Mouse (Mus musculus): ENCODE data around the gene Grhpr. TPM values are rescaled to one million over a fixed set of nuclear protein-coding genes. Genes with fewer than 3 reads are reported as not detected.
A peak's percentile ranks its signal among the peaks of the same experiment; 100 is the strongest.
"Not testable (repeated sequence)": the region's sequence is repeated elsewhere in the genome, so short reads cannot be mapped to it uniquely, and the experiment has no call there.

The Grhpr gene
- total RNA-seq, 2 experiments from 2014 or later = 20.2 to 24.0 TPM

GRCm38 (mm10) chr4:44970612-44971110 is 10.5 kb upstream of the Grhpr start:
- no peak for DNase-seq (ENCODE audit: low spot score in 2 of 2)
- intact Hi-C loops (cut with DNase I) = loop anchor here (5.0 kb wide), 1 partner anchor 42 kb away; the partner anchor contains the start of gene Zbtb5

- DNase-seq (ENCODE audit: low spot score in 2 of 2) = peak; percentile 87 to 94
- intact Hi-C loops (cut with DNase I) = loop anchor here (5.0 kb wide), 1 partner anchor 39 kb away; the partner anchor contains the start of gene Zbtb5
These were observed 7.7 kb upstream of the Grhpr start for GRCm38 (mm10) chr4:44973450-44973849.

DNA sequence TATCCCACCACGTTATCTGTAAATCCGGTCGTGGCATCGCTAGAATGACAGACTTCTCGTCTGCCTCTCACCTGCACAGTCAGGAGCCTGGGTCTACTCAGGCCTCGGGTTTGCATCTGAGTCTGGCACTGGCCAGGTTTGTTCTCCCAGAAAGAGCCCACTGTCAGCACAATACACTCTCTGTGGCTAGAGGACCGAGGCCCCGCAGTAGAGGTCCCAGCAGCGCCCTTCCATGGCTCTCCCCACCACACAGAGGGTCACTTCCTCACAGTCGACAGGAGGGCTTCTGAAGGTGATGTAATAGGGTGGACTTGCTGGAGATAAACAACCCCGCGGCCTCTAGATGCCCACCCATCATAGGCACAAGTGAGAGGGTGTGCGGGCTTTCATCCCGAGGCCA is 7.3 kb upstream of the Grhpr start:
- no peak for DNase-seq (ENCODE audit: low spot score in 2 of 2)
- intact Hi-C loops (cut with DNase I) = loop anchor here (5.0 kb wide), 1 partner anchor 38 kb away; the partner anchor contains the start of gene Zbtb5

GRCm38 (mm10) chr4:44974331-44974730 is 6.9 kb upstream of the Grhpr start:
- no peak for DNase-seq (ENCODE audit: low spot score in 2 of 2)
- intact Hi-C loops (cut with DNase I) = loop anchor here (5.0 kb wide), 1 partner anchor 38 kb away; the partner anchor contains the start of gene Zbtb5

GRCm38 (mm10) chr4:44976026-44976615 is 5.1 kb upstream of the Grhpr start:
- DNase-seq (ENCODE audit: low spot score in 2 of 2) = no peak
- intact Hi-C loops (cut with DNase I) = no loop called here

DNA sequence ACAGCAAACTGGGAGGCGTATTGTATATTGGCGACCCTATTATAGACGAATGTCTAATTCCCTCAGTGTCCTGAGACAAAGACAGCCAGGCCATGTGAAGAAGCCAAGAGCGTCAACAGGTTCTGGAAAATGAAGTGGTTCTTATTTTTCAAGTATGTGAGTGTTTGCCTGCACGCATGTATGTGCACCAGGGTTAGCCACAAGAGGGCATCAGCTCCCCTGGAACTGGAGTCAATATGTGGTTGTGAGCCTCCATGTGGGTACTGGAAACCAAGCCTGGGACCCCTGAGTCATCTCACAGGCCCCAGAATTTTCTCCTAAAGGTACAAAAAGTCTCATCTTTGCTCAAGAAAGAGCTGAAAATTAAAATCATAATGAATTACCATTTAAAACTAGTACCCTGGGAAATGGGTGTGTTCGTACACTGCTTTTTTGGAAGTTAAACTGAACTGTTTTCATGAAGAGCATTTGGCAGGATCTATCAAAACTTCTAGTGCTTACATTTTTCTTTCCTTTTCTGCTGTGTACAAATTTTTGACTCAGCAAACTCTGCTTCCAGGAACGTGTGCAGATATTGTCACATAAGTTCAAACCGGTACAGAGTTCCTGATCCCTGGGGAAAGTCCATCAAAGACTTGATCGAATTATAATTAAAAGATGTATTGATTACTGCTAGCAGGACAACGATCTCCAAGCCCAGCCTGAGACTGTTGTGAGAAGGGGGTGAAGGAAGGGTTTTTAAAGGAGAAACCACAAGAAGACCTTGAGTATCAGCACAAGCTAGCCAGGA is 4.1 kb upstream of the Grhpr start:
- intact Hi-C loops (cut with DNase I) = no loop called here
- no peak for DNase-seq (ENCODE audit: low spot score in 2 of 2)

DNA sequence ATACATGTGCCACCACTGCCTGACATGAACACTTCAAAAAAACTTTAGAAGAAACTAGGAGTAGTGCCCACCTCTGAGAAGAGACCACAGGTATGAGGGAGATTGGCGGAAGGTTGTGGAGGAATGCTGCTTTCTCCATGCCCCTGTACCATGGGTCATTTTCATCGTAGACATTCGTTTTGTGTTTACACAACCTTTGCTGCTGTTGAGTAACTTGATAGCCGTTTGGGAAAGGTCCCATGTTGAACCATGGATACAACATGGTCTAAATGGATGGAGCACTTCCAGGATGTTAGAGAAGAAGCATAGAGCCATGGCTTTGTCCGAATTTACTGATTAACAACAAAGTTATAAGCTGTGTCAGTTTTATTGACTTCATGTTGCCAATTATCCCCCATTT is 3.0 kb upstream of the Grhpr start:
- no peak for DNase-seq (ENCODE audit: low spot score in 2 of 2)
- intact Hi-C loops (cut with DNase I) = no loop called here

DNA sequence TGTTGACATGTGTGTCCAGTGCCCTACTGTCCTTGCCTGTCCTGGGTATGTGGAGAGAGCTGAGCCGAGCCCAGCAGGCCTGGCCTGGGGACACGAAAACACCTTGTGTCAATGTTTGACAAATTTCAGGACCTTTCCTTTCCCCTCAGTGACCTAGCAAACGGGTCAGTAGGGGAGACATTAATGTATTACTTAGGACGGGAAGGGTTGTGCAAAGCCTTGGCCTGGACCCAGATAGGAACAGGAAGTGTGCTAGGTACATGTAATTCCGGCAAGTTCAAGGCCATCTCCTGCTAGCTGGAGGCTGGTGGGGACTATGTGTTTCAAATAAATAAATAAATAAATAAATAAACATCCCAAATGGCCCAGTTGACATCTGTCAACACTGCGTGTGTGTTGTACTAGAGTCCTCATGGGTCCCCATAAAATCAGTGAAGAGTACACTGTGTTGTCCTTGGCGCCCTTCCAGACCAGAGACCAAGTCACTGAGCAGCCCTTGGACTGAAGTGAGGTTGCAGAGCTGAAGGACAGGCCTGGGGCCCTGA is 1.3 kb upstream of the Grhpr start:
- DNase-seq (ENCODE audit: low spot score in 2 of 2) = no peak
- intact Hi-C loops (cut with DNase I) = no loop called here

DNA sequence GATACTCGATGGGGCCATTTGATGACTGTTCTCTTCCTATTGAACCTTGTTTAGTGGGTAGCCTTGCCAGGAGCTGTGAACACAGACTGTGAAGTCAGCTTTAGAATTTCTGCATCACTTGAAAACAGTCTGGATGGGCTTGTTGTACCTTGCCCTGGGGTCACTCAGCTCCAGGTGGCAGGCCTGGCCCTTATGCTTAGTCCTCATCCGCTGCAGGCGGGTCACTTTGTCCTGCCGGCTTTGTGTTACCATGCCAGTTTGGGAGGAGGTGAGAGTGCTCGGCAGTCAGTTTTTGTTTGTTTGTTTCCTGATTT is 736 bp downstream of the Grhpr start:
- DNase-seq (ENCODE audit: low spot score in 2 of 2) = no peak
- intact Hi-C loops (cut with DNase I) = no loop called here

- DNase-seq (ENCODE audit: low spot score in 2 of 2) = no peak
- intact Hi-C loops (cut with DNase I) = no loop called here
These were observed 1.4 kb downstream of the Grhpr start for GRCm38 (mm10) chr4:44982440-44983130.

DNA sequence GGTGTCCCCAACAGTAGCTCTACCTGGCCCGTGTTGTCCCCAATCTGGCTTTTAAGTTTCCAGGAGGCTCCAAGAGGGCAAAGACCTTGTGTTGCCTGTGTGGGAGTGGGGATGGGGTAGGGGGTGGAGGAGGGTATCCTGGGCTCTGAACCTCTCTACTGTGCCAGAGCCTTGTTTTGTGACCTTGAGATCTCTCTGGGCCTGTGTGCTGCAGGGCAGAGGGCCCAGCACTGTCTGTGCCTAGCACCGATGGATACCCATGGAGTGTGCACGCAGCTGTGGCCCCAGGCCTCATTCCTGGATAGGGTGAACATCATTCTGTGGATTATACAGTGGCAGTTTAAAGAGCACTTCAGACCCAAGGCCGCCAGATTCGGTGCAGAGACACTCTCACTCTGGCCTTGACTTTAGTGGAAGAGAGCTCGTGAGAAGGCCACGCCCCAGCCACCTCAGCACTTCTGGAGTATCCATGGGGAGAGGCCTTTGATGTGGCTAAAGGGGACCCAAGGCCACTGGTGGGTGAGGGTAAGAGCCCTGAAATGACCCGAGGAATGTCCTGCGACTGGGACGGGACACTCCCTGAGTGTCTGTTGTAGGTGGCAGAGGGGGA is 2.0 kb downstream of the Grhpr start:
- intact Hi-C loops (cut with DNase I) = no loop called here
- DNase-seq (ENCODE audit: low spot score in 2 of 2) = no peak

GRCm38 (mm10) chr4:44990560-44990959 is 9.4 kb downstream of the Grhpr start:
- intact Hi-C loops (cut with DNase I) = no loop called here
- no peak for DNase-seq (ENCODE audit: low spot score in 2 of 2)

DNA sequence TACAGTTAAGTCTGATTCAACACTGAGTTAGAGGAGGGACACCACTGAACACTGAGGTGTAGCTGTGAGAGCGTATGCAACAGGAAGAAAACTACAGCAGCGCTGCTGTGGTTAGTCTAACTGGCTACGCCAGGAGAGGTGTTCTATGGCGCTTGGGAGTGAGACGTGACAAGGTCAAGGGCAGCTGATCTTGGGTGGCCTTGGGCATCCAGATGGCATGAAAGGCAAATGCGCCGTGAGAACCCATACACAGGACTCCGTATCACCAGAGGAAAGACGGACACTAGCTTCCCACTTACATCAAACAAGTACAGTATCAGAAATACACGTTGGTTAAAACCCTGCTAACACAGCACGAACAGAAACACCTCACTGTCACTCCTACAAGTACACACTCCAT is 11.1 kb downstream of the Grhpr start:
- intact Hi-C loops (cut with DNase I); DNase-seq (ENCODE audit: low spot score in 2 of 2): not testable (repeated sequence)

- intact Hi-C loops (cut with DNase I); DNase-seq (ENCODE audit: low spot score in 2 of 2): not testable (repeated sequence)
These were observed 12.0 kb downstream of the Grhpr start for GRCm38 (mm10) chr4:44993179-44993578.

DNA sequence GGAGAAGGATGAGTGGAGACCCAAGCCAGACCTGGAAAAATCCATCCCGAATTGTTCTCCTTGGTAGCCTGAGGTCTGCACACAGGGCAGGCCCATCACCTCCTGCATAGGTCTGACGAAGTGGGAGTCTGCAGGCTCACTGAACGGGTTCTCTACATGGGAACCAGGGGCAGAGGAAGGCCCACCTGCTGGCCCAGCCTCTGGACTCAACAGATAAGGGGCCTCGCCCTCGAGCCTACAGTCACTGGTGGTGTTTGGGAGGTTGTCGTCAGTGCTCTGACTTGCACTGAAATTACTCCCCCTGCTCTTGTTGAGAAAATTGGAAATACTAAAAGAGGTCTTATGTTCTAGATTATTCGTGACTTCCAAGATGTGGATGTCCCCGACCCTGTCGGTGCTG is 12.7 kb downstream of the Grhpr start:
- DNase-seq (ENCODE audit: low spot score in 2 of 2) = no peak
- intact Hi-C loops (cut with DNase I) = no loop called here

DNA sequence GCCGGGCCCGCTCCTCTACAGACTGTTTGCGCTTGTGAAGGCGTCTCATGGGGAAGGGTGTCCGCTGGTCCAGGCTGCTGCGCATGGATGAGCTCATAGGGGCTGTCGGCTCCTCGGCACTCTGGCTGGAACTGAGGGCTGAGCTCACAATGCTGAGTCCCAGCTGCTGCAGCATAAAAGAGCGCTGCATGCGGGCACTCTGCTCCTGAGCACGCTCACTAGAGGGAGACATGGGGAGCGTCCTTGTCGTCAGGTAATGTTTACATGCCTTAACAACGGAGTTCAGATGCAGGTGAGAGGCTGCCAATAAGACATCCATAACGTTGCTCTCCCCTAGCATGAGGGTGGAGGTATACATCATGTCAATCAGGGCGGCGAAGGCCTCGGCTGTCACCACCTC is 13.6 kb downstream of the Grhpr start:
- DNase-seq (ENCODE audit: low spot score in 2 of 2) = no peak
- intact Hi-C loops (cut with DNase I) = no loop called here

DNA sequence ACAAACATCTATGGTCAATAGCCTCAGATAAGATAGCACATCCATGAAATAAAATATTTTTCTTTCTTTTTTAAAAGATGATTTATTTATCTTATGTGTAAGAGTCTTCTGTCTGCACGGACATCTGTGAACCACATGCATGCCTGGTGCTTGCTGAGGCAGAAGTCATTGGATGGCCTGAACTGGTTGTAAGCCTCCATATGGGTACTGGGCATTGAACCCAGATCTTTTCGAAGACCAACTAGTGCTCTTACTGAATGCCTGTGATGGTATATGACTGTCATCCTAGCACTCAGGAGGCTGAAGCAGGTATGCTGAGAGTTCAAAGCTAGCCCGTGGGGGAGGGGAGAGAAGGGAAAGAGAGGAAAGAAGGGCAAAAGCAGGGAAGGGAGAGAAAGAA is 16.9 kb downstream of the Grhpr start:
- DNase-seq (ENCODE audit: low spot score in 2 of 2) = no peak
- intact Hi-C loops (cut with DNase I) = no loop called here

GRCm38 (mm10) chr4:45000001-45000400 is 18.8 kb downstream of the Grhpr start:
- intact Hi-C loops (cut with DNase I) = no loop called here
- no peak for DNase-seq (ENCODE audit: low spot score in 2 of 2)

DNA sequence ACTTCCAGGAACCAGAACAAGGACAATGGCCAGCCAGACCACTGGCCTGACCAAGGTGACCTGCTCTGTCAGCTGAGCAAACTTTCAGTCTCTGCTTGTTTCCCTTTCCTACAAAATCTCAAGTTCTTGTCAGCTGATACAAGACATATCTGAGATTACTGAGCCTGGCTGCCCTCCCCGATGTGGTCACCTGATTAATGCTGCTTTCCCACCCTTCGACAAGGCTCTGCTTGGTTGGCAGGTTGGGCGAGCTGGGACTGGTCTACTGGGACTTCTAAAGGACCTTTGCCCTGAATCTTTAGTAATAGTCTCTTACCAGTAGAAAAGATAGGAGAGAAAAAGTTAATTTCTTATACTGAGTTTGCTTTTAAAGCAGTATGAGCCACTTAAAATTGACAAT is 24.3 kb downstream of the Grhpr start:
- intact Hi-C loops (cut with DNase I) = no loop called here
- DNase-seq (ENCODE audit: low spot score in 2 of 2) = no peak

All from left cerebral cortex, postnatal 25 days (tissue).